Mouse (Mus musculus): ENCODE results near the gene Btnl6.
"Not testable (repeated sequence)": the region's sequence is repeated elsewhere in the genome, so short reads cannot be mapped to it uniquely, and the experiment has no call there.

Btnl6 gene

GRCm38 (mm10) chr17:34496539-34496938, 20.6 kb downstream of the Btnl6 start:
- DNase-seq: no peak

- DNase-seq: not testable (repeated sequence)
Measured at GRCm38 (mm10) chr17:34495156-34495555, 22.0 kb downstream of the Btnl6 start.

- DNase-seq: no peak
Measured at GRCm38 (mm10) chr17:34492796-34493195, 24.4 kb downstream of the Btnl6 start.

GRCm38 (mm10) chr17:34477238-34478013, 39.7 kb downstream of the Btnl6 start, which contains the start of gene Btnl4:
Btnl4 (minus strand) TSS chr17:34477318.
- not testable (repeated sequence) for DNase-seq

GRCm38 (mm10) chr17:34476427-34476826, 40.7 kb downstream of the Btnl6 start:
- no peak for DNase-seq

- no peak for DNase-seq
Measured at GRCm38 (mm10) chr17:34475060-34475459, 42.1 kb downstream of the Btnl6 start.

- no peak for DNase-seq
Measured at GRCm38 (mm10) chr17:34470491-34470890, 46.7 kb downstream of the Btnl6 start.

- not testable (repeated sequence) for DNase-seq
Measured at GRCm38 (mm10) chr17:34465906-34466305, 51.2 kb downstream of the Btnl6 start.

GRCm38 (mm10) chr17:34459255-34459654, 57.9 kb downstream of the Btnl6 start:
- no peak for DNase-seq

All from kidney, postnatal 10 days (tissue).